Mouse (Mus musculus) liver, embryonic 16.5 days (tissue): Measurements from ENCODE around the gene Rras2. TPM values are rescaled to one million over a fixed set of nuclear protein-coding genes. Genes with fewer than 3 reads are reported as not detected.
A peak's percentile ranks its signal among the peaks of the same experiment; 100 is the strongest.

Experiments used
- ATAC-seq: fragments of 200-750 bp; cut with Nextera tagmentation; 2 replicates; pipeline ENCODE4 v1.8.0; 2017; ENCODE audit warnings: low read depth, mild to moderate bottlenecking, moderate number of reproducible peaks, moderate library complexity
- H3K27ac ChIP-seq: fragments of 300-500 bp; sonication (generic); 2 replicates; pipeline ENCODE4 v1.5.1; 2014; ENCODE audit warnings: mild to moderate bottlenecking, low read length
- H3K27me3 ChIP-seq: fragments of 300-500 bp; sonication (generic); 2 replicates; pipeline ENCODE4 v1.6.1; 2014; ENCODE audit warnings: low read depth, low read length, mixed read lengths; ENCODE audit not compliant: control insufficient read depth, insufficient read depth
- H3K36me3 ChIP-seq: fragments of 300-500 bp; sonication (generic); 2 replicates; pipeline ENCODE4 v1.6.1; 2014; ENCODE audit warnings: mild to moderate bottlenecking; ENCODE audit not compliant: control insufficient read depth, insufficient read depth
- H3K4me1 ChIP-seq: fragments of 300-500 bp; sonication (generic); 2 replicates; pipeline ENCODE4 v1.6.1; 2014; ENCODE audit warnings: low read depth, low read length, mixed read lengths; ENCODE audit not compliant: control insufficient read depth
- H3K4me2 ChIP-seq: fragments of 300-500 bp; sonication (generic); 2 replicates; pipeline ENCODE4 v1.6.1; 2014; ENCODE audit warnings: low read depth, low read length, mixed read lengths
- H3K4me3 ChIP-seq: fragments of 300-500 bp; sonication (generic); 2 replicates; pipeline ENCODE4 v1.5.1; 2014; ENCODE audit warnings: low read depth, mild to moderate bottlenecking, low read length
- H3K9ac ChIP-seq: fragments of 300-500 bp; sonication (generic); 2 replicates; pipeline ENCODE4 v1.6.1; 2014; ENCODE audit warnings: low read depth, low read length
- H3K9me3 ChIP-seq: fragments of 300-500 bp; sonication (generic); replicated peaks from 2 replicates; pipeline ENCODE4 v1.6.1; 2016; ENCODE audit warnings: low read length; ENCODE audit not compliant: control insufficient read depth
- WGBS: fragments of 180-500 bp; shearing (Covaris S2); extraction: QIAGEN DNeasy Blood & Tissue Kit; methylation state at CpG from one replicate; pipeline ENCODE4 v1.1.7; 2014; ENCODE audit not compliant: insufficient replicate concordance; 5-methylcytosine and 5-hydroxymethylcytosine counted together
- polyA plus RNA-seq: library from polyadenylated mRNA; unstranded; fragments of >200 nt; fragmentation: Nextera tagmentation; extraction: Ambion mirVana; gene quantifications from 2 replicates; pipeline ENCODE4 v1.2.1, GENCODE M21; 2015

Gene Rras2
- polyA plus RNA-seq, 1 experiment from 2014 or later: 6.8 TPM

DNA sequence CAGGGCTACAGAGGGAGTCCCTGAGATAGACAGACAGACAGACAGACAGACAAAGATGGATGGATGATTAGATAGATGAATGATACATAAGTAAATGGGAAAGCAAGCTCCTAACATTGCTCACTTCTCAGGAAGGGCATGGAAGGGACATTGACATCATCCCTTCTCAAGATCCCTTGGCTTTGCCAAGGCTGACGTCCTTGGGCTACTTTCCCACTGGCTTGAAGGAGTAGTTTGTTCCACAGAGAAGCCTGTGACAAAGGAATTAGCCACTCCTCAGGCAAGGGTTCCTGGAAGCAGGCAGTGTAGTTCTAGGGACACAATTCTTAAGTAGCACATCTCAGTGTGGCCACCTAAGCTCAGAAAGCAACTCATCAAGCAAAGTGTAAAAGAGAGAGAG is 55.1 kb downstream of the Rras2 start:
- 45% methylated on average over 1 of the region's 1 CpGs for WGBS

DNA sequence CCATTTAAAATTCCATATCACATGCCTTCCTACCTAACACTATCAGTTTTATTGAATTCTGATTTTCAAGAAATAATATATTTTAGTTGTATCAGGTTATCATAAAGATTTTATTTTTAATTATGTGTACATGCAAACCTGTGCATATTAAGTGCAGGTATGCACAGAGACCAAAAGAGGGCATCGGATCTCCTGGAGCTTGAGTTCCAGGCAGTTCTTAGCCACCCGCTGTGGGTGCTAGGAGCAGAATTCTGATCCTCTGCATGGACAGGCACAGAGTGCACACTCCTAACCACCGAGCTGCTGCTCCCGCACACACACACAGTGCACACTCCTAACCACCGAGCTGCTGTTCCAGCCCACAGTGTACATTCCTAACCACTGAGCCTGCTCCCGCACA is 57.1 kb downstream of the Rras2 start:
- Histone ChIP-seq H3K9ac (no peak overlapping the region), H3K27ac (no peak overlapping the region), H3K9me3 (no peaks in the 10 kb centered on the region), H3K4me3 (no peak overlapping the region), H3K4me1 (no peaks in the 10 kb centered on the region), H3K36me3 (no peaks in the 10 kb centered on the region), H3K4me2 (no peak overlapping the region), H3K27me3 (no peaks in the 10 kb centered on the region)
- no peak for ATAC-seq
- WGBS: 74% methylated on average over 6 of the region's 6 CpGs

More for the DNA sequence above, 55.1 kb downstream of the Rras2 start:
- Histone ChIP-seq H3K4me3 (no peak overlapping the region), H3K4me2 (no peak overlapping the region), H3K27ac (no peak overlapping the region), H3K9me3 (no peaks in the 10 kb centered on the region), H3K36me3 (no peaks in the 10 kb centered on the region), H3K9ac (no peak overlapping the region), H3K4me1 (peaks cover 6% of the 10 kb centered on the region), H3K27me3 (no peaks in the 10 kb centered on the region)
- no peak for ATAC-seq

DNA sequence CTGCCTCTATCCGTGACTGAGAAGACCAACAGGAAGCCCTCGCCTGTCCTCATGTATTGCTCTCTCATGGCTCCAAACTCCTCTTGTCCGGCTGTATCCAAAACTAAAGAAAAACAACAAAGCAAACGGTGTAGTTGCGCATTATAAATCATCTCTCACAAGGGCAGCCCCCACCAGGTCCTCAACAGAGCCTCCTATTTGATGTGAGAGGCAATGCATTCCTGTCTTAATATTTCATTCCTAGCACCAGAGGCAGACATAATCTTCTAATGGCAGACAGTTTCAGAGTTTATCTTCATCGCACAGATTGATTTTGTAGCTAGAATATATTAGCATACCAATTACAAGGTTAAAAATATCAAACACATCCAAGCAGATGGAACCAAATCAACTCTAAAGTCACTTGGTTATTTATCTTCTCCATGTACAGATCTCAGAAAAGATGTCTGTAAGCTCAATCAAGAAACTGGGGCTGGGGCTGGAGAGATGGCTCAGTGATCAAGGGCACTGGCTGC is 58.6 kb downstream of the Rras2 start:
- Histone ChIP-seq H3K9ac (no peak overlapping the region), H3K4me2 (no peak overlapping the region), H3K4me3 (no peak overlapping the region), H3K4me1 (no peaks in the 10 kb centered on the region), H3K27ac (no peak overlapping the region), H3K36me3 (no peaks in the 10 kb centered on the region), H3K27me3 (no peaks in the 10 kb centered on the region), H3K9me3 (no peaks in the 10 kb centered on the region)
- no peak for ATAC-seq
- 73% methylated on average over 6 of the region's 6 CpGs for WGBS

DNA sequence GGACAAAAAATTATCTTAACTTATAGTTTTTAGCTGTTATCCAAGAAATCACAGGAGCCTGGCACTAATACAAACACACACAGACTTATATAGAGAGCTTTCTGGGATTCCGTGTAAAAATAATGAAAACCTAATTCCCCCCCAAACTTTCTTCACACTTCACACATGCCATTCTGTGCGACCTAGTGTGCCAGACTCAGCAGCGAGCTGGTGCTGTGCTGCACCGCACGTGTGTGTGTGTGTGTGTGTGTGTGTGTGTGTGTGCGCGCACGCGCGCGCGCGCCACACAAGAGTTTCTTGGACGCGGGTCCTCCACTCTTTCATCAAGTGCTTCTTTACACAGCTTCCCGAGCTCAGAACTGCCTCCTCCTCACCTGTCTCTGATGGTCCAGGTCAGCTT is 59.4 kb downstream of the Rras2 start:
- no peak overlapping the region for H3K4me2 ChIP-seq
- no peak overlapping the region for H3K4me3 ChIP-seq
- WGBS: 88% methylated on average over 16 of the region's 16 CpGs
- H3K27ac ChIP-seq: no peak overlapping the region
- no peaks in the 10 kb centered on the region for H3K4me1 ChIP-seq
- H3K27me3 ChIP-seq: no peaks in the 10 kb centered on the region
- H3K9me3 ChIP-seq: no peaks in the 10 kb centered on the region
- no peak overlapping the region for H3K9ac ChIP-seq
- H3K36me3 ChIP-seq: no peaks in the 10 kb centered on the region
- no peak for ATAC-seq

DNA sequence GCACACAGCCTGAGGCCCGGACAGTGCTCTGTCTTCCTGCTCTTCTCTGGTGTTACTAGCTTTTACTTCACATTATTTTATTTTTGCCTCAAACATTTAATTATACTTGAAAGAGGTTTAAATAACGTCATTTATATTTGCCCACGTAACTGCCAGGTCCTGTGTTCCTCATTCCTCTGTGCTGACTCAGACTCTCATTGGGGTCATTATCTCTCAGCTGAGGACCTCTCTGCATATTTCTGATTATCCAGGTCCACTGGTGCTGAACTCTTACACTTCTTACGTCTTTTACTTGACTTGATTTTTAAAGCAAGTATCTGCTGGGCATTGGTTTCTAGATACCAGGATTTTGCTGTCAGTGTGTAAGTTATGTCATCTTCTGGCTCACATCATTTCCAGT is 63.9 kb downstream of the Rras2 start:
- no peak overlapping the region for H3K27ac ChIP-seq
- no peak overlapping the region for H3K4me2 ChIP-seq
- no peaks in the 10 kb centered on the region for H3K27me3 ChIP-seq
- no peaks in the 10 kb centered on the region for H3K36me3 ChIP-seq
- no peak overlapping the region for H3K4me3 ChIP-seq
- H3K4me1 ChIP-seq: no peaks in the 10 kb centered on the region
- H3K9me3 ChIP-seq: no peaks in the 10 kb centered on the region
- no peak for ATAC-seq
- no peak overlapping the region for H3K9ac ChIP-seq
- 36% methylated on average over 4 of the region's 4 CpGs for WGBS

DNA sequence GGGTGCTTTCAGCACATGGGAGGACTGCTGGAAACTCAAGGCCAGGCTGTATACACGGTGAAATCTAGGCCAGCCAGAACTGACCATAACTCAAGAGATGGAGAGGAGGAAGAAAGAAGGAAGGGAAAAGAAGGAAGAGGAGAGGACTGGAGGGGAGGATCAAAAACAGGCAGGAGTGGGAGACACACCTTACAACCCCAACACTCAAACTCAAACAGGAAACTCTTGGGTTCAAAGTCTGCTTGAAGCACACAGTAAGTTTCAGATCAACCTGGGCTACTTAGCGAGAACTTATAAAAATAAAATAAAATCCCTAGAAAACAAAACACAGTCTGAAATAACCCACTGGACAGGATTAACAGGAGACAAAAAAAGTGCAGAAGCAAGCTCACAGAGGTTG is 71.8 kb downstream of the Rras2 start:
- WGBS: 55% methylated on average over 2 of the region's 2 CpGs
- Histone ChIP-seq H3K9me3 (no peaks in the 10 kb centered on the region), H3K4me2 (no peak overlapping the region), H3K9ac (no peak overlapping the region), H3K27me3 (no peaks in the 10 kb centered on the region), H3K4me1 (no peaks in the 10 kb centered on the region), H3K4me3 (no peak overlapping the region), H3K27ac (no peak overlapping the region), H3K36me3 (no peaks in the 10 kb centered on the region; the same call in 1 of the 2 replicates)
- ATAC-seq: no peak

DNA sequence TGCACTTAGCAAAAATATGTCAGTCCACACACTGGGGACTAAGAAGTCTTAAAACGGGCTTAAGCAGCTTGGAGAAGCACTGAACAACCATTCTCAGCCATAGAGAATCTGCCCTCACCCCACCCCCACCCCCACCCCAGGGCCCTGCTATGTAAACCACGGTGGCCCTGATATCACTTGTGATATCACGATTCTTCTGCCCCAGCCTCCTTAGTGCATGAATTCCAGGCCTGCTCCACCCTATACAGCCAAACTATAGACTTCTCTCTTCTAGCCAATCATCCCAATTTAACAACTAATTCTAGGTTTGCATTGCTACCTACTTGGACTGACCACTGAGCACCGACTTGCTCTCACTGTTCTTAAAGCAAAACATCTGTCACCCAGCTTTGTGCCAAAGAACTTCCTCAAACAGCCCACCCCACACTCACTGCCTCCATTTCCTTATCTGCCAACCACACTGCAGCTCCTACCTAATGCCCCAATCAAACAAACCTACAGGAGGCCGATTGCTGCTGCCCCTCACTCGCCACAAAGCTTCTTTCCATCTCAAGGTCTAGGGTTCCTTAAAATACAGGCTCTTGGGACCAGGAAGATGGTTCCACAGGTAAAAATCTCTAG is 73.5 kb downstream of the Rras2 start:
- no peak for ATAC-seq
- no peaks in the 10 kb centered on the region for H3K9me3 ChIP-seq
- no peak overlapping the region for H3K4me3 ChIP-seq
- no peaks in the 10 kb centered on the region for H3K4me1 ChIP-seq
- H3K27me3 ChIP-seq: no peaks in the 10 kb centered on the region
- no peak overlapping the region for H3K27ac ChIP-seq
- WGBS: 12% methylated on average over 6 of the region's 6 CpGs
- no peaks in the 10 kb centered on the region; the same call in 1 of the 2 replicates for H3K36me3 ChIP-seq
- no peak overlapping the region for H3K4me2 ChIP-seq
- H3K9ac ChIP-seq: no peak overlapping the region

DNA sequence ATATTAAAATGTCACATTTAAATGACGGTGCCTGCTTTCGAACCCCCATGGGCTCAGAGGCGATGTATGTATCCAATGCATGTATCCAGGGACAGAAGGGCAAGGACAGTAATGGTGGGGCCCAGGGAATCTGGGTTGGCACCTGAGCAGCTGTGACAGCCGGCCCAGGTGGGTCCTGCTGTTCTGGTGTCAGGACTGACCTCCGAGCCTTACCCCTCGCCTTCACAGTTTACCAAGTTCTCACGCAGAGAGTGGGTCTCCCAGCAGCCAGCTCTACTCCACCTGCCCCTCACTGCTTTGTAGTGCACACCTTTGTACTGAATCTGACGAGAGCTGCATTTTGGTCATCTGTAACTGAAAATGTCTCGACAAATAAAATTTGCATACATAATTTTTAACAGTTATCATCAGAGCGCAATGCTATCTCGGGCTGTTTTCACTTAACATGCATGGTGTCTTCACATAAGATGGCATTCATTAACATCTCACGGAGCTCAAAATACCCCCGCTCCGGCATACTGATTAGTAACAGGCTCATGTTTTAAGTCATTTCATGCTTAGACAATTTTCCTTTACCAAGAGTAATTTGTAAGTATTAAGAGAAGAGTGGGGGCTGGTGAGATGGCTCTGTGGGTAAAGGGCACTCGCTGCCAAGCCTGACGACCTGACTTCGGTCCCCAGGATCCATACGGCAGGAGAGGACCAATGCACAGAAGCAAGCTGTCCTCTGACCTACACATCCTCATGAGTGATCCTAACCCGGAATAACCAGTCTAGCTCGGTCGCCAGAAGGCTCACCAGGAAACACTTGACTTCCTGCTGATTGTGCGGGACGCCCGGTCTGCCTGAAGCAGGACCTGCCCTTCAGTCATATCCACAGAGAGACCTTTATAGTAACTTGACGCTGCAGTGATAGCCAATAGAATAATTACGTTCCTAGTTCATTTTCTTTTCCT is 74.3 kb downstream of the Rras2 start:
- H3K4me3 ChIP-seq: no peak overlapping the region
- no peaks in the 10 kb centered on the region for H3K9me3 ChIP-seq
- no peak overlapping the region for H3K27ac ChIP-seq
- H3K36me3 ChIP-seq: no peaks in the 10 kb centered on the region; the same call in 1 of the 2 replicates
- ATAC-seq: peak; percentile 32; the same call in 1 of the 2 replicates
- no peaks in the 10 kb centered on the region for H3K27me3 ChIP-seq
- H3K4me1 ChIP-seq: no peaks in the 10 kb centered on the region
- no peak overlapping the region for H3K4me2 ChIP-seq
- 51% methylated on average over 26 of the region's 26 CpGs for WGBS
- no peak overlapping the region for H3K9ac ChIP-seq

DNA sequence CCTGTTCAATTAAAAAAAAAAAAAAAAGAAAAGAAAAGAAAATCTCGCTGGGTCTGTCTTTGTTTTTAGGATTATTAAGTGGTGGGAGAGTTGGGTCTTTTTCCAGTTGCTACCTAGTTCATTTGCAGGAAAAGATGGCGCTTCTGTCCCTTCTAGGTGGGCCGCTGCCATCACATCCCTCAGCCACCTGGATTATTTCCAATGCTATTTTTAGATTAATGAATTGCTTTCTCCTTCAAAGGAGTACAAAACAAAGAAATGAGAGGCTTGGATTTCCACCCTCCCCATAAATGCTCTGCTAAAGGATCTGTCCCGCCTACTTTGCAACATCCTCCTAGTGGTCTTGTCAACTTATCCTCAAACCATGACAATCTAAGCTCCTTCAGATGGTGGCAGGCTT is 76.2 kb downstream of the Rras2 start:
- H3K4me2 ChIP-seq: no peak overlapping the region
- H3K36me3 ChIP-seq: no peaks in the 10 kb centered on the region; the same call in 1 of the 2 replicates
- no peaks in the 10 kb centered on the region for H3K4me1 ChIP-seq
- H3K27me3 ChIP-seq: no peaks in the 10 kb centered on the region
- H3K27ac ChIP-seq: no peak overlapping the region
- ATAC-seq: no peak
- no peak overlapping the region for H3K4me3 ChIP-seq
- 59% methylated on average over 4 of the region's 4 CpGs for WGBS
- no peak overlapping the region for H3K9ac ChIP-seq
- no peaks in the 10 kb centered on the region for H3K9me3 ChIP-seq
